Mouse (Mus musculus): ENCODE measurements around the gene Midn.
A peak's percentile ranks its signal among the peaks of the same experiment; 100 is the strongest.

Midn gene

DNA sequence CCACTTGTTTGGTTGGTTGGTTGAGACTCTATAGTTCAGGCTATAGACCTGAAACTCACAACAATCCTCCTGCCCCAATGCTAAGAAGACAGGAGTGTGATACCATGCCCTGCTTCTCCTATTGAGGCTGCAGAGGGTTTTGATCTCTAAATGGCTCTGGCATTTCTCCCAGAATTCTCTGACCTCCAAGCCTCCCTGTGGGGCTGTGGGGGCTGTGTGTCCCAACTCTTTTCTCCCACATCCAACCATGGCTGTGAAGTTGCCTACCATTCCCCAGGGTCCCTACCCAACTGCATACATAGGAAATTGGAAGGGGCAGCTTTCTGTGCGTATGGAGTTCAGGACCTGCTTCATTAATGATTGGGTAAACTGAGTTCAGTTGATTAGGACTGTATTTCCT lies 48.1 kb downstream of the Midn start:
- no peak for DNase-seq (ENCODE audit: low read depth)

DNA sequence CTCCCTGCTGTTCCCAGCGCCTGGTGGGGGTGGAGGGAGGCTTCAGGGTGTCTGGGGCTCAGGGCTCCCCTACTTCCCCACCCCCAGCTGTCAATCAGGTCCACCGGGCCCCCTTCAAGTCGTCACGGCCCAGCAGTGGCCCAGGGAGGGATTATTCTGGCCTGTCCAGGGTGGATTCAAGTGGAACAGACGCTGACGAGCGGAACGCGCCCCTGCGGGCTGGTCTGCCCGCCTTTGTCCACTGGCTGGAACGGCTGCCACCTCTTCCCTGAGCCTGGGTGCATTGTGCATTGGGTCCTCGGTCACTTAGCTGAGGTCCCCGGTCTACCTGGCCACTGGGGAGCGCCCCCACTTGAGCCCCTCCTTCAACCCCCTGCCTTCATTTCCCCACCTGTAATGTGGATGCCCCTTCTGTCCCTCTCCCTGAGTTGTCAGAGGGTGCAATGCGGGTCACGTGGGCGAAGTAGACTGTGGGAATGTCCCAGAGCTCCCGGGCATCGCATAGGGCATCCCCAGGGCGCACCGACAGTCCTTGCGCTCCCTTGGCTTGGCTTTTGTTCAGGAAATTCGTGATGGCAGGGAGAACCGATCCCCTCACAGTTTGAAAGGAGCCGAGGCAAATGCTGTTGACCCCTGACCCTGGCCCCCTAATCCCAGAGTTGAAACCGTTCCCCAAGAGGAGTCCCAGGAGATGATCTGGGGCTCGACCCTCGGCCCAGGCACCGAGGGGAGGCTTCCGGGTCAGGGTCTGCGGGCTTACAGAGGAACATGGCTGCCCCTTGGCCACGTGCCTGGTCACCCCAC lies 48.9 kb downstream of the Midn start:
- no peak for DNase-seq (ENCODE audit: low read depth)

DNA sequence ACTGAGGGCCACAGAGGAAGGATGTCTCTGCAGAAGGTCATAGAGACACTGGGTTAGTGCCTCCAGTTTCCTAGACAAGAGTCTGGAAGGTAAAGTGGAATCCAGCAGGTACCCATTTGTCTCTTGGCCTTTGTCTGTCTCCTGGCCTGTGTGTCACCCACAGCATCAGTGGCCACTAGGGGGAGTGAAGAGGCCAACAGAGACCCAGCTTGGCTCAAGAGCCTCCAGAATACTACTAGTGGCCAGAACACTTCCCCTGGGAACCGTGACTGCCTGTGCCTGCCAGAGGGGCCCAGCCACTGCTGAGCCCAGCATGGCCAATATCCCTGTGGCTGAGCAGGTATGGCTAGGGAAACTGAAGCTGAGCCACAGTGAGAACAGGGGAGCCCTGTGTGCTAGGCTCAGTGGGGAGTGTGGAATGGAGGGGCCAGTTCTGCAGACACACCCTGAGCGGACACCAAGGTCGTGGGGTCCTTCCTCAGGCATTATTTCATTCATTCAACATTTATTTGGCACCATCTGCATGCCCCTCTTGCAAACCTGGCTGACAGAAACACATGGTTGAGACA lies 51.5 kb downstream of the Midn start:
- peak; percentile 36 for DNase-seq (ENCODE audit: low read depth)

- no peak for DNase-seq (ENCODE audit: low read depth)
These were observed 52.4 kb downstream of the Midn start for GRCm38 (mm10) chr10:80200485-80200884.

- DNase-seq (ENCODE audit: low read depth): no peak
These were observed 56.0 kb downstream of the Midn start for GRCm38 (mm10) chr10:80204055-80204454.

DNA sequence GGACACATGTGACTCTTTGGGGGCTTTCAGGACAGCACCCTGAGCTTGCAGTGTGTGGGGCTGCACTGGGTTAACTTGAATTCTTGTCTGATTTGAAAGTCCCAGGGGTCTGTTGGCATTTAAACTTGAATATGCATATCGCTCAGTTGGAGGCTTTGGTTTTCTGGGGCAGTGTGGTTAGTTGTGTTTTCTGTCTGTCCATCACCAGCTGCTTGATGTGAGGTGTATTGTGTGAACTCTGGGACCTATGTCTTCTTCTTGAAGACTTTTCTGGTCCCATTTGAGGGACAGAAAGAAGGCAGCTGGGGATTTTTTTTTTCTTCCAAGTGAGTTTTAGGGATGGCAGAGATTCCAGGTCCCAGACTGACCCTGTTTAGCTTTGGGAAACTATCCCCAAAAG lies 59.1 kb downstream of the Midn start:
- DNase-seq (ENCODE audit: low read depth): no peak

DNA sequence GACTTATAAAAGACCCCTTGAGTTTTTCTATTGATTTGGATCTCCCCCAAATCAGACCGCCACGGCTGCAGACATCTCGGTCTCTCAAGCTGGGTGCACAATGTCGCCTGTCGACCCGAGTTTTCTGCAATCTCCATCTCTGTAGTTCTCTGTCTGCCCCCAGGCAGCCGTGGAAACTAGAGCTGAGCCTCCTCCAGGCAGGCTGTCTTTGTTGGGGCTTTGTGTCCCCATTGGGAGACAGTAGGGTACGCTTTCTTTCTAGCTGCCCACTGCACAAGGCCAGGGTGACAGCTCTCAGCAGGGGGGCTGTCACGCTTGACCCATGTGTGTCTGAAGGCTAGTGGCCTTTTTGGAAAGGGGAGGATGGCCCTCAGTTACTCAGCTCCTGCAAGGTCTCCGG lies 59.6 kb downstream of the Midn start:
- DNase-seq (ENCODE audit: low read depth): no peak
